Mouse (Mus musculus): Measurements from ENCODE around the gene Ppp3r2. TPM values are rescaled to one million over a fixed set of nuclear protein-coding genes. Genes with fewer than 3 reads are reported as not detected.

Ppp3r2 gene
- not detected in 2 replicates for polyA plus RNA-seq (2012; ENCODE audit: insufficient read depth, insufficient read length, low replicate concordance, missing spikeins)

DNA sequence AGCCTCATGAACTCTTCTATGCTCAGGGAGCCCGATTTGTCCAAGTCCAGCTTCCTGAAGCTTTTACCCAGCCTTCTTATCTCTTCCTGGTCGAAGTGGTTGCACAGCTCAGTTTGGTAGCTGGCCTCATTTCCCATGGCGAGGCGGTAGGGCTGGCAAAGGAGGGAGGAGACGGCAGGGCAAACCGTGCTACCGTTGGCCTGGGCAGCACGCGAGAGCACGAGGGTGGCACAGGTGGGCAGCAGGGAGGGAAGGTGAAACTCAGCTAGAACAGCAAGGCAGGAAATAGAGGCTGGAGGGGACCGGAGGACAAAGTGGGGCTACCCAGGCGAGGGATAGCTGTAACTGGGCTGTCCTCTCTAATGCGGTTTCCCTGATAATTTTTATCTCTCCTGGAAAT is at the start of gene Ppp3r2:
Gene Ppp3r2 (minus strand): TSS at position 213 of the 400 bp plus-strand sequence.
- Histone ChIP-seq H3K27ac (ENCODE audit: insufficient read depth, low read depth, low read length) (no peak within 1 kb of the TSS), H3K4me3 (ENCODE audit: insufficient read depth, low read depth, low read length) (no peak within 1 kb of the TSS), H3K4me1 (ENCODE audit: control insufficient read depth, insufficient read depth, low read length) (no peaks in the 10 kb centered on the region)
- 91% methylated on average over 13 of the region's 13 CpGs for WGBS
- no peak for TF ChIP-seq CTCF (IDR thresholded peaks at IDR 0.05; ENCODE audit: insufficient read depth, low read depth, low read length)
- TF ChIP-seq POLR2A (IDR thresholded peaks at IDR 0.05; ENCODE audit: insufficient read depth, low read depth, low read length), result no peak

DNA sequence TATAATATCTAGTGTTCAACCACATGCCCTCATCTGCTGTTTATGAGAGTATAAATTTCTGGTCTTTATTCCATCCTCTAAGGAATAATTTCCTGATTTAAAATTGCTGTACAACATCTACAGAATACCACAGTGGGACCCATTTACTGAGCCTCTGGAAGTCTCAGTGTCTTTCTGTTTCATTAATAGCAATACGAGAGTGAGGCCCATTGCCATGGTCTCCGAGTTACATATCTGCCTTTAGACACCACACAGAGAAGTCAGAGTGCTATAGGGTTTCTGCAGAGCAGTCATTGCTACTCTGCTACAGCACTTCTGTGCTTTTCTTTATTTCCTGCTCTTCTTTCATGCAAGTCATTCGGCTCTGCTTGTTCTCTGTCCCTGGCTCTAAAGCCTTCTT is 47.5 kb upstream of the Ppp3r2 start:
- no peak overlapping the region for H3K27ac ChIP-seq (ENCODE audit: insufficient read depth, low read depth, low read length)
- TF ChIP-seq CTCF (IDR thresholded peaks at IDR 0.05; ENCODE audit: insufficient read depth, low read depth, low read length) (no peak), POLR2A (IDR thresholded peaks at IDR 0.05; ENCODE audit: insufficient read depth, low read depth, low read length) (no peak)
- no peak overlapping the region for H3K4me3 ChIP-seq (ENCODE audit: insufficient read depth, low read depth, low read length)
- WGBS, result 71% methylated on average over 3 of the region's 3 CpGs
- no peaks in the 10 kb centered on the region for H3K4me1 ChIP-seq (ENCODE audit: control insufficient read depth, insufficient read depth, low read length)

DNA sequence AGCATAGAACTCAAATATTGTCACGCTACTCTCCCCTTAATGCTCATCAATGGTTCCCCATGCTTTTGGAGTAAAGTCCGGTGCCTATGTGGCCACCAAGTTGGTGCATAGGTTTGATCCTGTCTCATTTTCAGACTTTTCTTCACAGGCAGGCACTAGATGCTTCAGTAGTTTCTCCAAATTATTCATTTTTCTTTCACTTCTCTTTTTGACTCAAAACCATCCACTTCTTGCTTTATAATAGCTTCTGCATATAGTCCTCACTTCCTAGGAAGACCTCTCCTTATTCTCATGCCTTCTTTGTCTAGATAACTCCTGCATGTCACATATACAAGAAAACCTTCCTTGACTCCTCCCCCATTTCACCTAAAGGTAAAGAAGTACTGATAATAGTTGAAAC is 42.1 kb upstream of the Ppp3r2 start:
- Histone ChIP-seq H3K27ac (ENCODE audit: insufficient read depth, low read depth, low read length) (no peak overlapping the region), H3K4me1 (ENCODE audit: control insufficient read depth, insufficient read depth, low read length) (no peaks in the 10 kb centered on the region), H3K4me3 (ENCODE audit: insufficient read depth, low read depth, low read length) (no peak overlapping the region)
- TF ChIP-seq POLR2A (IDR thresholded peaks at IDR 0.05; ENCODE audit: insufficient read depth, low read depth, low read length) (no peak), CTCF (IDR thresholded peaks at IDR 0.05; ENCODE audit: insufficient read depth, low read depth, low read length) (no peak)
- 97% methylated on average over 2 of the region's 2 CpGs for WGBS

DNA sequence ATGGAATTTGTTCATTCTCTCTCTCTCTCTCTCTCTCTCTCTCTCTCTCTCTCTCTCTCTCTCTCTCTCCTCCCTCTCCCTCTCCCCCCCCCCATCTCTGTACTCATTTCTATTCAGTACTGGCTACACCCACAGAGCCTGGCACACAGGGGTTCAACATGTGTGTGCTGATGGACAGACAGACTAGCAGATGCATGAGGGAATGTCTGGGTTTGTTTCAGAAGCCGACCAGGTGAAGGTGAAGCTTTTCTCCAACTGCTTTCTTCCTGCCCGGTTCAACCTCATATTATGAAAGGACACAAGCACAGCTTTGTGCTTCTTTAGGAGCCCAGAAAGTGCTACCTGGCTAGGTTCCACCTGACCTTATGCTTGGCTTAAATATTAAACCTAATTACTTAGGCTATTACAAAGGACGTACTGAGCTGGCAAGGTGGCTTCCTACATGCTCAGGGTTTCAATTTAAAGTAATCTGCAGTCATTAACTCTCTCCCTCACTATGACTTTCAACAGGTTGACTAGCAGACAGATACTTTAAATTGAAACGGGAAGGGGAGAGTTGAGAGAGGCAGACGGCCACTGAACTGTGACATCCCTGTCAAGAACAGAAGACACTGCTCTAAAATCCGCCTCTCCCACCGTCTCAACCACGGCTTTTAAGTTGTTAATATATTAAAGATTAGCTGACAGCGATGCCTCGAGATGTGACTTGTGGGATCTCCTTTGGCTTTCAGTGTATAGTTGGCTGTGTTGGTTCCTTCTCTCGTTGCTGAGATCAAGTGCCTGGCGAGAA is 9.8 kb upstream of the Ppp3r2 start:
- Histone ChIP-seq H3K4me1 (ENCODE audit: control insufficient read depth, insufficient read depth, low read length) (no peaks in the 10 kb centered on the region), H3K27ac (ENCODE audit: insufficient read depth, low read depth, low read length) (no peak overlapping the region), H3K4me3 (ENCODE audit: insufficient read depth, low read depth, low read length) (no peak overlapping the region)
- TF ChIP-seq POLR2A (IDR thresholded peaks at IDR 0.05; ENCODE audit: insufficient read depth, low read depth, low read length), result no peak
- TF ChIP-seq CTCF (IDR thresholded peaks at IDR 0.05; ENCODE audit: insufficient read depth, low read depth, low read length), result no peak
- 66% methylated on average over 12 of the region's 12 CpGs for WGBS

DNA sequence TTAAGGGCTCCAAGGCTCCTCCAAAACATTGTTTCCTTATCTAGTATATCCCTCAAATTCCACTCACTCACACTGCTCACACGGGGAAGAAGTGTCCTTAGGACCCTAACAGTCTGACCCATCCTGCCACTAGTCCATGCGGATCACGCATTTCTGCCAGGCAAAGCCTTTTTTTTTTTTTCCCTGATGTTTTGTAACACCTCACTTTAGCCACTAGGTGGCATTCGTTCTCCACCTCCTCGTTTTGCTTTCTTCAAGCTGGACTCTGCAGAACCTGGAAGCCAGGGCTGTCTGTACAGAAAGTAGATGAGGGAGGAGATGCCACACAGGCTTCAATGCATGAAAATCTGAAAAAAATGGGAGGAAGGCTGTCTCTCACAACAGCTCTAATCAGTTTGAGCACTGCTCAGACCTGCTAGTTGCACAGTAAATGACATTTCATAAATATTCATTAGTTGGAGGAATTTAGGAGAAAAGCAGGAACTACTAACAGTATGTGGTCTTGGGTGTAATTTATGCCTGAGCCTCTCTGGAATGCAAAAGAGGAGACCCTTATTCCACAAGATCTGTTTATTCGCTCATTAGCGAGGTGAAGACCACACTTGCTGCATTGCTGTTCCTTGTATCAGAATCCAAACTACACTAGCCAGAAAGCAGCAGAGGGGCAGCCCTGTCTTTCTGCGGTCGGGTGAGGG is 6.9 kb upstream of the Ppp3r2 start:
- Histone ChIP-seq H3K4me1 (ENCODE audit: control insufficient read depth, insufficient read depth, low read length) (no peaks in the 10 kb centered on the region), H3K27ac (ENCODE audit: insufficient read depth, low read depth, low read length) (no peak overlapping the region), H3K4me3 (ENCODE audit: insufficient read depth, low read depth, low read length) (no peak overlapping the region)
- WGBS, result 12% methylated on average over 9 of the region's 9 CpGs
- TF ChIP-seq CTCF (IDR thresholded peaks at IDR 0.05; ENCODE audit: insufficient read depth, low read depth, low read length) (peak; percentile 8; the same call in 1 of the 2 replicates), POLR2A (IDR thresholded peaks at IDR 0.05; ENCODE audit: insufficient read depth, low read depth, low read length) (no peak)

DNA sequence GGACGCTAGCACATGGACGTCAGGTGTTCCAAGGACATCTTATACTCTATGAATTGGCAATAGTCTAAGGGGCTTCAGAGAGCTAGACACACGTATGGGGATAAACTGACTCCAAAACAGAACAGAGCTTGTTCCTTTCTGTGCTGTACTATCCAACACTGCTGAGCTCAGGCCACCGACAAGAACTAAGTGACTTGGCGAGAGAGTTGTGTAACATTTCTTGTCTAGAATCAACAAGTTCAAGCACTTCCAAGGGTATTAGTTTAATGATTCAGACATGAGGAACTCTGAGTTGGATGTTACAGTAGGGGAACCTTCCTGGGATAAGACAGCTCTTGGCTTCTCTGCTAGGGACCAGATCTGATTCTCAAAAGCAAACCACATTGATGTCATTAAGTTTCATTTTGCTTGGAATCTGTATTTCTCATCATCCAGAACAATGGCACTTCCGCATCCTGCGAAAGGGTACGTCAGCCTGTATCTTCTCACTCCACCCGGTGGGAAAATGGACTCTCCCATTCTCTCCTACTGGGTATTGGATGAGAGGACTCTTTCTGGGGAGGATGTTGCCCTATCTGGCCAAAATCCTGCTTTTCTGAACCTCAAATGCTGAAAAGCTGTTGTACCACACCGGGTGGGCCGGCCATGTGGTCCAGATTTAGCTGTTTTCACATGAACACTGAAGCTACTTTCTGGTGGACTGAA is 1.5 kb downstream of the Ppp3r2 start:
- Histone ChIP-seq H3K4me1 (ENCODE audit: control insufficient read depth, insufficient read depth, low read length) (no peaks in the 10 kb centered on the region), H3K4me3 (ENCODE audit: insufficient read depth, low read depth, low read length) (no peak overlapping the region), H3K27ac (ENCODE audit: insufficient read depth, low read depth, low read length) (no peak overlapping the region)
- 92% methylated on average over 11 of the region's 11 CpGs for WGBS
- TF ChIP-seq CTCF (IDR thresholded peaks at IDR 0.05; ENCODE audit: insufficient read depth, low read depth, low read length) (no peak), POLR2A (IDR thresholded peaks at IDR 0.05; ENCODE audit: insufficient read depth, low read depth, low read length) (no peak)

DNA sequence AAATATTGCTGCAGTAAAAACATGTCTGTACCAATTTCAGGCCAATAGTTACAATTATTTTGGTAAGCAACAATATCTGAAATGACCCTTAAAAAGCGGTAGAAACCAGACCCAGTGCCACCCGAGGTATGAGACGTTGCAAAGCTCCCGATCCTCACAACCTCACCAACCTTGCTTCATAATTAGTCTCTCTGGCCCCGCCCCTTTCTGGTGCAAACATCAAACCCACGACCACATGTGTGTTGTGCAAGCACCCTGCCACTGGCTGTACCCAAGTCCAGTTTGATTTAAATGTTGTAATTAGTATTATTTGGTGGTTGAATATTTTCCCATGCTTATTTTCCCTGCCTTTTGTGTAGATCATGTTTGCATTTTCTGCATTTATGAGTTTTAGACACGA is 5.0 kb downstream of the Ppp3r2 start:
- WGBS, result 76% methylated on average over 7 of the region's 7 CpGs
- no peak overlapping the region for H3K27ac ChIP-seq (ENCODE audit: insufficient read depth, low read depth, low read length)
- TF ChIP-seq CTCF (IDR thresholded peaks at IDR 0.05; ENCODE audit: insufficient read depth, low read depth, low read length) (no peak), POLR2A (IDR thresholded peaks at IDR 0.05; ENCODE audit: insufficient read depth, low read depth, low read length) (no peak)

DNA sequence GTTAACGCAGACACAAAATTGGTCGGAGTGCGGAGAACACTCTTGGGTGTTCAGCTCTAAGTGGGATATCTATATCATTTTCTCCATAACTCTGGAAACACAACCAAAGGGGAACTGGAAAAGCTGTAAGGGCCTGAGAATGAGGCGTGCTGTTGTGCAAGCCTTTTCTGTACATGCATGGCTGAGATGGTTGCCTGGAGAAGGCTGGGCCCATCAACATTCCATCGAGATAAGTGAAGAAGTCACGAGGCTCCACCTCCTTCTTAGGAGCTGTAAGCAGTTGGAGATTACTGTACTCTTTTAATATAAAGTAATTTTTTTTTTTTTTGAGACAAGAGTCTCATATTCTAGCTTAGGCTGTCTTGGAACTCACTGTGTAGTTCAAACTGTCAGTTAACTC is 5.8 kb downstream of the Ppp3r2 start:
- Histone ChIP-seq H3K27ac (ENCODE audit: insufficient read depth, low read depth, low read length) (no peak overlapping the region), H3K4me3 (ENCODE audit: insufficient read depth, low read depth, low read length) (no peak overlapping the region), H3K4me1 (ENCODE audit: control insufficient read depth, insufficient read depth, low read length) (no peaks in the 10 kb centered on the region)
- TF ChIP-seq CTCF (IDR thresholded peaks at IDR 0.05; ENCODE audit: insufficient read depth, low read depth, low read length), result no peak
- no peak for TF ChIP-seq POLR2A (IDR thresholded peaks at IDR 0.05; ENCODE audit: insufficient read depth, low read depth, low read length)
- 93% methylated on average over 6 of the region's 6 CpGs for WGBS

More for the DNA sequence above, 5.0 kb downstream of the Ppp3r2 start:
- Histone ChIP-seq H3K4me1 (ENCODE audit: control insufficient read depth, insufficient read depth, low read length) (no peaks in the 10 kb centered on the region), H3K4me3 (ENCODE audit: insufficient read depth, low read depth, low read length) (no peak overlapping the region)
